Mouse (Mus musculus) hindbrain, embryonic 11.5 days (tissue): ENCODE results near the gene Zfp827. TPM values are rescaled to one million over a fixed set of nuclear protein-coding genes. Genes with fewer than 3 reads are reported as not detected.

Experiments
- ATAC-seq: fragments of 200-750 bp; cut with Nextera tagmentation; 2 replicates; pipeline ENCODE4 v1.8.0; 2017; ENCODE audit warnings: mild to moderate bottlenecking, moderate TSS enrichment, moderate library complexity; ENCODE audit not compliant: low FRiP score
- DNase-seq: peaks from one replicate; pipeline ENCODE4 v3.0.0-alpha.2; 2015; ENCODE audit warnings: low spot score
- H3K27ac ChIP-seq: fragments of 300-500 bp; sonication (generic); 2 replicates; pipeline ENCODE4 v1.5.1; 2014; ENCODE audit warnings: mild to moderate bottlenecking, low read depth, low read length
- H3K27me3 ChIP-seq: fragments of 300-500 bp; sonication (generic); 2 replicates; pipeline ENCODE4 v1.6.1; 2014; ENCODE audit warnings: mild to moderate bottlenecking, low read length, moderate library complexity, mixed read lengths; ENCODE audit not compliant: control insufficient read depth, insufficient read depth
- H3K36me3 ChIP-seq: fragments of 300-500 bp; sonication (generic); 2 replicates; pipeline ENCODE4 v1.6.1; 2014; ENCODE audit warnings: mild to moderate bottlenecking, low read length, moderate library complexity, mixed read lengths; ENCODE audit not compliant: control insufficient read depth, insufficient read depth
- H3K4me1 ChIP-seq: fragments of 300-500 bp; sonication (generic); replicated peaks from 2 replicates; pipeline ENCODE4 v1.6.1; 2014; ENCODE audit warnings: low read length, mixed read lengths; ENCODE audit not compliant: control insufficient read depth, insufficient read depth
- H3K4me2 ChIP-seq: fragments of 300-500 bp; sonication (generic); replicated peaks from 2 replicates; pipeline ENCODE4 v1.6.1; 2014; ENCODE audit warnings: mild to moderate bottlenecking, low read depth, low read length
- H3K4me3 ChIP-seq: fragments of 300-500 bp; sonication (generic); 2 replicates; pipeline ENCODE4 v1.5.1; 2014; ENCODE audit warnings: low read depth, low read length
- H3K9ac ChIP-seq: fragments of 300-500 bp; sonication (generic); 2 replicates; pipeline ENCODE4 v1.6.1; 2014; ENCODE audit warnings: low read depth, low read length
- H3K9me3 ChIP-seq: fragments of 300-500 bp; sonication (generic); 2 replicates; pipeline ENCODE4 v1.6.1; 2016; ENCODE audit warnings: low read length; ENCODE audit not compliant: control insufficient read depth
- WGBS: fragments of 180-500 bp; shearing (Covaris S2); extraction: QIAGEN DNeasy Blood & Tissue Kit; methylation state at CpG from one replicate; pipeline ENCODE4 v1.1.7; 2014; 5-methylcytosine and 5-hydroxymethylcytosine counted together
- polyA plus RNA-seq: library from polyadenylated mRNA; unstranded; fragments of >200 nt; fragmentation: Nextera tagmentation; extraction: Ambion mirVana; gene quantifications from 2 replicates; pipeline ENCODE4 v1.2.1, GENCODE M21; 2014

The Zfp827 gene
- polyA plus RNA-seq, 1 experiment from 2014 or later: 12.7 TPM

- H3K9me3 ChIP-seq: no peaks in the 10 kb centered on the region
- no peak overlapping the region for H3K4me3 ChIP-seq
- ATAC-seq (no peak), DNase-seq (no peak)
- no peak overlapping the region for H3K27ac ChIP-seq
- H3K27me3 ChIP-seq: no peaks in the 10 kb centered on the region
- WGBS: 59% methylated on average over 5 of the region's 5 CpGs
- no peaks in the 10 kb centered on the region for H3K36me3 ChIP-seq
- no peak overlapping the region for H3K9ac ChIP-seq
- no peak overlapping the region for H3K4me2 ChIP-seq
- no peaks in the 10 kb centered on the region for H3K4me1 ChIP-seq
Observed at GRCm38 (mm10) chr8:79222106-79222751, 194.0 kb downstream of the Zfp827 start.

DNA sequence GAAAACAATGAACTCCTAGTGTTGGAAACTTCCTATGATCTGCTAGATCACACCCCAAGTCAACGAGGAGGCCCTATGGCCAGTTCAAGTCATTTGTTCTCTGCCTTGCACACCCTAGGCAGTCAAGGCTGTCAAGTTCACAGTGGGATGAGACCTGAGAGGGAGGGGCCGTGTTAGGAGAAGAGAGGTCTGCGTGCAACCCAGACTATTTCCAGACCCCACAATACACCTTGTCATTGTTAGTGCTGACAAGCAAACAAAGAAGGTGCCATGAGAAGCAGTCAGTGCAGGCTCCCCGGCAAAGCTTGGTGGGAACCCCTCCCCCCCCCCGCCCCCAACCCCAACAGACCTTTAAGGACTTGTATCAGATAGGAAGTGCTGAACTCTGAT, 194.5 kb downstream of the Zfp827 start:
- H3K9ac ChIP-seq: no peak overlapping the region
- no peak overlapping the region for H3K4me3 ChIP-seq
- no peak overlapping the region for H3K27ac ChIP-seq
- H3K27me3 ChIP-seq: no peaks in the 10 kb centered on the region
- H3K4me2 ChIP-seq: no peak overlapping the region
- H3K4me1 ChIP-seq: no peaks in the 10 kb centered on the region
- no peaks in the 10 kb centered on the region for H3K36me3 ChIP-seq
- no peaks in the 10 kb centered on the region for H3K9me3 ChIP-seq
- no peak for ATAC-seq
- WGBS: 67% methylated on average over 5 of the region's 5 CpGs
- DNase-seq: no peak

GRCm38 (mm10) chr8:79224363-79224762, 196.1 kb downstream of the Zfp827 start:
- 34% methylated on average over 9 of the region's 9 CpGs for WGBS
- H3K4me2 ChIP-seq: no peak overlapping the region
- H3K9ac ChIP-seq: no peak overlapping the region
- DNase-seq (no peak), ATAC-seq (no peak; the same call in 1 of the 2 replicates)
- no peak overlapping the region for H3K4me3 ChIP-seq
- no peak overlapping the region for H3K27ac ChIP-seq
- no peaks in the 10 kb centered on the region for H3K27me3 ChIP-seq
- no peaks in the 10 kb centered on the region for H3K36me3 ChIP-seq
- no peaks in the 10 kb centered on the region for H3K9me3 ChIP-seq
- no peaks in the 10 kb centered on the region for H3K4me1 ChIP-seq

- H3K4me2 ChIP-seq: no peak overlapping the region
- no peaks in the 10 kb centered on the region for H3K27me3 ChIP-seq
Observed at GRCm38 (mm10) chr8:79225586-79225985, 197.3 kb downstream of the Zfp827 start.

GRCm38 (mm10) chr8:79226046-79226445, 197.8 kb downstream of the Zfp827 start:
- DNase-seq: no peak
- Histone ChIP-seq H3K27ac (no peak overlapping the region), H3K4me1 (no peaks in the 10 kb centered on the region), H3K27me3 (no peaks in the 10 kb centered on the region), H3K4me2 (no peak overlapping the region), H3K9me3 (no peaks in the 10 kb centered on the region), H3K9ac (no peak overlapping the region), H3K4me3 (no peak overlapping the region), H3K36me3 (no peaks in the 10 kb centered on the region)
- WGBS: 95% methylated on average over 3 of the region's 3 CpGs
- no peak for ATAC-seq

More at GRCm38 (mm10) chr8:79225586-79225985, 197.3 kb downstream of the Zfp827 start:
- no peaks in the 10 kb centered on the region for H3K36me3 ChIP-seq
- H3K9ac ChIP-seq: no peak overlapping the region
- no peaks in the 10 kb centered on the region for H3K4me1 ChIP-seq
- no peak overlapping the region for H3K4me3 ChIP-seq
- DNase-seq (no peak), ATAC-seq (no peak)
- 85% methylated on average over 7 of the region's 7 CpGs for WGBS
- no peak overlapping the region for H3K27ac ChIP-seq
- no peaks in the 10 kb centered on the region for H3K9me3 ChIP-seq

GRCm38 (mm10) chr8:79227194-79227593, 199.0 kb downstream of the Zfp827 start:
- Histone ChIP-seq H3K4me3 (no peak overlapping the region), H3K9me3 (no peaks in the 10 kb centered on the region), H3K27me3 (no peaks in the 10 kb centered on the region), H3K36me3 (no peaks in the 10 kb centered on the region), H3K9ac (no peak overlapping the region), H3K4me1 (no peaks in the 10 kb centered on the region), H3K4me2 (no peak overlapping the region), H3K27ac (no peak overlapping the region)
- DNase-seq (no peak), ATAC-seq (no peak)
- 83% methylated on average over 4 of the region's 4 CpGs for WGBS

GRCm38 (mm10) chr8:79227916-79228315, 199.7 kb downstream of the Zfp827 start:
- no peak overlapping the region for H3K4me3 ChIP-seq
- no peak overlapping the region for H3K4me2 ChIP-seq
- H3K9ac ChIP-seq: no peak overlapping the region
- WGBS: 94% methylated on average over 3 of the region's 3 CpGs
- no peak overlapping the region for H3K27ac ChIP-seq
- DNase-seq: no peak
- no peaks in the 10 kb centered on the region for H3K27me3 ChIP-seq
- ATAC-seq: no peak
- no peaks in the 10 kb centered on the region for H3K9me3 ChIP-seq
- H3K4me1 ChIP-seq: no peaks in the 10 kb centered on the region
- H3K36me3 ChIP-seq: no peaks in the 10 kb centered on the region

GRCm38 (mm10) chr8:79229266-79229888, 201.1 kb downstream of the Zfp827 start:
- 93% methylated on average over 8 of the region's 8 CpGs for WGBS
- ATAC-seq (no peak), DNase-seq (no peak)
- H3K36me3 ChIP-seq: no peaks in the 10 kb centered on the region
- no peaks in the 10 kb centered on the region for H3K27me3 ChIP-seq
- no peaks in the 10 kb centered on the region for H3K4me1 ChIP-seq
- H3K9ac ChIP-seq: no peak overlapping the region
- no peaks in the 10 kb centered on the region for H3K9me3 ChIP-seq
- H3K27ac ChIP-seq: no peak overlapping the region
- H3K4me3 ChIP-seq: no peak overlapping the region
- H3K4me2 ChIP-seq: no peak overlapping the region

GRCm38 (mm10) chr8:79239320-79239719, 211.1 kb downstream of the Zfp827 start:
- H3K36me3 ChIP-seq: no peaks in the 10 kb centered on the region
- DNase-seq (no peak), ATAC-seq (no peak)
- no peak overlapping the region for H3K4me2 ChIP-seq
- H3K9me3 ChIP-seq: no peaks in the 10 kb centered on the region
- H3K27ac ChIP-seq: no peak overlapping the region
- no peak overlapping the region for H3K4me3 ChIP-seq
- WGBS: 80% methylated on average over 3 of the region's 3 CpGs
- H3K9ac ChIP-seq: no peak overlapping the region
- no peaks in the 10 kb centered on the region for H3K27me3 ChIP-seq
- H3K4me1 ChIP-seq: no peaks in the 10 kb centered on the region
